Mouse (Mus musculus): Measurements from ENCODE around the gene Gm4788.
"Not testable (repeated sequence)": the region's sequence is repeated elsewhere in the genome, so short reads cannot be mapped to it uniquely, and the experiment has no call there.

Gm4788 gene

GRCm38 (mm10) chr1:139781143-139781542 lies at the start of gene Gm4788:
Gm4788 (minus strand) TSS chr1:139781243.
- DNase-seq: no peak

GRCm38 (mm10) chr1:139808594-139808993 lies 27.6 kb upstream of the Gm4788 start:
- no peak for DNase-seq

- DNase-seq: not testable (repeated sequence)
Measured at GRCm38 (mm10) chr1:139769913-139770312, 11.1 kb downstream of the Gm4788 start.

GRCm38 (mm10) chr1:139716681-139717080 lies 64.4 kb downstream of the Gm4788 start:
- not testable (repeated sequence) for DNase-seq

GRCm38 (mm10) chr1:139716249-139716648 lies 64.8 kb downstream of the Gm4788 start:
- not testable (repeated sequence) for DNase-seq

GRCm38 (mm10) chr1:139649921-139650320 lies 131.1 kb downstream of the Gm4788 start:
- not testable (repeated sequence) for DNase-seq
